Mouse (Mus musculus) induced T-regulatory cell, adult 2 months (primary cell): Measurements from ENCODE around the gene Hax1.

Source experiments
- DNase-seq: peaks from one replicate; pipeline ENCODE4 v3.0.0-alpha.2; 2012; ENCODE audit warnings: low read depth

The Hax1 gene

DNA sequence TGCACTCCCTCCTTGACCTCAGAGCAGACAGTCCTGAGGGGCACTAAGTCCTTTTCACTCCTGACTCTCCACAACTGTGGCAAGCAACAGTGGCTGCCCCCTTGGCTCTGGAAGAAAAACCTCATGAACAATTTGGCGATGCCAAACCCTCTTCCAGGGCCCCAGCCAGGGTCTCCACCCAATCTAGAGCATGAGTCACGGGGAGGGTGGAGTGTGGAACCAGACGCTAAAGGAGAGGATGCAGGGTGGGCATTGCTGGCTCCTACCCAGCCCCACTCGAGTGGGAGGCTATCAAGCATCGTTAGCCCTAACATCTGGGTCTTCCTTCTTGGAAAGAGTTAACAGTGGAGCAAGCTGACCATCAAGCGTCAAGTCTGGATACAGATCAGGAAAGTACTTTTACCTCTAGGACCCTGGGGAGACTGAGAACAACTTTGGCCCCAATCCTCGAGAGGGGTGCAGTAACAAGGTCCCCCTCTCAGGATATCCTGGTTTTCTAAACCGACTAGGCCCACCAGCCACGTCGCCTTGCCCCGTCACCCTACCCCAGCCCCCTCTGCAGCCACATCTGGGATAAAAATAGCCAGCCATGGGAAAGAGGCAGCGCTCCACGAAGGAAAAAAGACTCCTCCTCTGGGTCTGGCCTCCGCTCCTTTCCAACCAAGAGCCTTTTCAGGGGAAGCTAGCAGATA, 36.4 kb downstream of the Hax1 start:
- peak; percentile 55 for DNase-seq

GRCm38 (mm10) chr3:89961436-89961835, 37.1 kb downstream of the Hax1 start:
- DNase-seq, result peak; percentile 69

GRCm38 (mm10) chr3:89960469-89960868, 38.1 kb downstream of the Hax1 start:
- DNase-seq, result peak; percentile 96

GRCm38 (mm10) chr3:89959435-89959834, 39.1 kb downstream of the Hax1 start:
- DNase-seq, result peak; percentile 40

- no peak for DNase-seq
Measured at GRCm38 (mm10) chr3:89957880-89958279, 40.7 kb downstream of the Hax1 start.

DNA sequence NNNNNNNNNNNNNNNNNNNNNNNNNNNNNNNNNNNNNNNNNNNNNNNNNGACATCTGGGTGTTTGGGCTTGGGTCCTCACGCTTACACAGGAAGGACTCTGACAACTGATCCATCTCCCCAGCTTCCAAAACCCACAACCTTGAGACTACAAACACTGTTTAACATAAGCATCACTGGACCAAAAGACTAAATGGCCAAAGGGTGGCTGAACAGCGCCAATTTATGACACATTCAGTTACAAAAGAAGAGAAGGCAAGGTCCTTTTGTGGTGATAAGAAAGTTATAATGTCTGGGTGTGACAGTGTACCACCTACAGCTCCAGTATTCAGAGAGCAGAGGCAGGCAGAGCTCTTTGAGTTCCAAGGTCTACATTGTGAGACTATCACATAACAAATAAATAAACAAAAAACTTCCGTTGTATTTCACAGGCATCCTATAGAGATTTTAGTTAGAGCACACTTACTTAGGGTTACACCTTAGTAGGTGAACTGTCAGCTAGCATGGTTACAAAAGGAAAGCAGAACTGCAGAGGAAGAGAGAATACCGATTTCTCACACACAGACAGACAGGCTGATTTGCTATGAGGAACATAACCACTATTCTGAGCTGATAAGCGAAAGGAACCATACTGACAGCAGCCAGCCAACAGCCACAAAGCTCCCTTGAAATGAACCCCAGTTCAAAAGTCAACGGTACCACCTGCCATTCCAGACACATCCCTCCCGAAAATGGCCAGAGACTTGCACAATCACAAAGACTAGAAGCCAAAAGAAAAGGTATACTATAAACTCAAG, 42.2 kb downstream of the Hax1 start:
- DNase-seq, result no peak

- peak; percentile 91 for DNase-seq
Measured at GRCm38 (mm10) chr3:89953420-89953819, 45.2 kb downstream of the Hax1 start.

GRCm38 (mm10) chr3:89948655-89949054, 49.9 kb downstream of the Hax1 start:
- DNase-seq, result no peak

- no peak for DNase-seq
Measured at GRCm38 (mm10) chr3:89948021-89948420, 50.6 kb downstream of the Hax1 start.
